Mouse (Mus musculus): ENCODE measurements at regions not wholly inside any gene's neighbourhood (a gene's known extent, or its start where the extent isn't known, plus 50 kb on each side); places are given as distances from the start of the nearest gene placed in this dataset.

GRCm38 (mm10) chr2:74099671-74100372 lies 188.7 kb upstream of the Atp5g3 start:
- no peak for ATAC-seq

- ATAC-seq, result no peak
Measured at GRCm38 (mm10) chr2:74096809-74097208, 185.7 kb upstream of the Atp5g3 start.

- ATAC-seq, result no peak
Measured at GRCm38 (mm10) chr2:74093494-74093893, 182.4 kb upstream of the Atp5g3 start.

GRCm38 (mm10) chr2:74087375-74087774 lies 176.2 kb upstream of the Atp5g3 start:
- no peak for ATAC-seq

GRCm38 (mm10) chr2:74084971-74085370 lies 173.8 kb upstream of the Atp5g3 start:
- ATAC-seq, result no peak

GRCm38 (mm10) chr2:74076774-74077173 lies 165.6 kb upstream of the Atp5g3 start:
- no peak for ATAC-seq

- ATAC-seq, result no peak
Measured at GRCm38 (mm10) chr2:74075566-74075965, 164.4 kb upstream of the Atp5g3 start.

GRCm38 (mm10) chr2:74073396-74073795 lies 162.3 kb upstream of the Atp5g3 start:
- ATAC-seq, result no peak

GRCm38 (mm10) chr2:74066652-74067051 lies 155.5 kb upstream of the Atp5g3 start:
- ATAC-seq, result peak; percentile 54

GRCm38 (mm10) chr2:74064369-74064768 lies 153.2 kb upstream of the Atp5g3 start:
- ATAC-seq, result no peak

GRCm38 (mm10) chr2:74063777-74064176 lies 152.7 kb upstream of the Atp5g3 start:
- no peak for ATAC-seq

GRCm38 (mm10) chr2:74063302-74063701 lies 152.2 kb upstream of the Atp5g3 start:
- no peak for ATAC-seq

GRCm38 (mm10) chr2:74042430-74042829 lies 131.3 kb upstream of the Atp5g3 start:
- ATAC-seq, result no peak

GRCm38 (mm10) chr2:74039580-74039979 lies 128.5 kb upstream of the Atp5g3 start:
- no peak for ATAC-seq

- ATAC-seq, result no peak
Measured at GRCm38 (mm10) chr2:74036043-74036442, 124.9 kb upstream of the Atp5g3 start.

GRCm38 (mm10) chr2:74032177-74033021 lies 121.3 kb upstream of the Atp5g3 start:
- no peak for ATAC-seq

GRCm38 (mm10) chr2:74029938-74030337 lies 118.8 kb upstream of the Atp5g3 start:
- no peak for ATAC-seq

GRCm38 (mm10) chr2:74027404-74028104 lies 116.4 kb upstream of the Atp5g3 start:
- no peak for ATAC-seq

GRCm38 (mm10) chr2:74015146-74015545 lies 104.0 kb upstream of the Atp5g3 start:
- no peak for ATAC-seq

- ATAC-seq, result no peak
Measured at GRCm38 (mm10) chr2:74014201-74014600, 103.1 kb upstream of the Atp5g3 start.

GRCm38 (mm10) chr2:73998531-73998930 lies 87.4 kb upstream of the Atp5g3 start:
- no peak for ATAC-seq

- ATAC-seq, result no peak
Measured at GRCm38 (mm10) chr2:73996986-73997385, 85.9 kb upstream of the Atp5g3 start.

GRCm38 (mm10) chr2:73991818-73992217 lies 80.7 kb upstream of the Atp5g3 start:
- ATAC-seq, result no peak
